ENCODE assay signal across 24 mouse cellular contexts in genomic region chr1:21026534-21026933, GRCm38 (mm10). TPM values are rescaled to one million over a fixed set of nuclear protein-coding genes. Genes with fewer than 3 reads are reported as not detected.
DNase-seq lines count a peak whose midpoint lies in the region; ATAC-seq and TF ChIP-seq lines count a peak whose summit lies in the region.
"Had no signal": no experiment of that assay in that cellular context is flagged by ENCODE, and none has a peak within 500 bp of the region (broad histone marks: within the 10 kb centered on the region; RNA-seq: fewer than 3 reads in every experiment).

No protein-coding gene starts in this region.

- H3K27ac ChIP-seq in midbrain, embryonic 15.5 days = no peak overlapping the region
- no peak overlapping the region for H3K27ac ChIP-seq in midbrain, embryonic 16.5 days (ENCODE audit: low read length)
- no peak overlapping the region for H3K27ac ChIP-seq in kidney, adult 2 months (ENCODE audit: insufficient read depth, low read depth, low read length)
- H3K27ac ChIP-seq: embryonic facial prominence, embryonic 10.5 days; embryonic facial prominence, embryonic 12.5 days; forebrain, embryonic 12.5 days had no signal

- no peak overlapping the region for H3K9ac ChIP-seq in midbrain, embryonic 15.5 days
- no peak overlapping the region for H3K9ac ChIP-seq in midbrain, embryonic 16.5 days (ENCODE audit: low read depth, low read length)
- H3K9ac ChIP-seq: embryonic facial prominence, embryonic 12.5 days; forebrain, embryonic 12.5 days had no signal

- no peaks in the 10 kb centered on the region for H3K27me3 ChIP-seq in midbrain, embryonic 15.5 days (replicated peaks)
- no peaks in the 10 kb centered on the region for H3K27me3 ChIP-seq in midbrain, embryonic 16.5 days (ENCODE audit: control insufficient read depth, insufficient read depth, low read depth, low read length)
- no peaks in the 10 kb centered on the region for H3K27me3 ChIP-seq in kidney, adult 2 months (replicated peaks; ENCODE audit: control insufficient read depth, insufficient read depth, low read length)
- H3K27me3 ChIP-seq: embryonic facial prominence, embryonic 12.5 days; forebrain, embryonic 12.5 days; Patski had no signal

- no peaks in the 10 kb centered on the region for H3K9me3 ChIP-seq in midbrain, embryonic 15.5 days
- H3K9me3 ChIP-seq in midbrain, embryonic 16.5 days (replicated peaks; ENCODE audit: control insufficient read depth, low read length, poor library complexity, severe bottlenecking) = 0 out of 2 replicates have a peak, but pooled peaks cover 2% of the 10 kb centered on the region
- H3K9me3 ChIP-seq: embryonic facial prominence, embryonic 10.5 days; embryonic facial prominence, embryonic 12.5 days; forebrain, embryonic 12.5 days; G1E had no signal

- no peak overlapping the region for H3K4me3 ChIP-seq in midbrain, embryonic 15.5 days
- no peak overlapping the region for H3K4me3 ChIP-seq in midbrain, embryonic 16.5 days (ENCODE audit: low read depth, low read length)
- H3K4me3 ChIP-seq in kidney, adult 2 months (ENCODE audit: insufficient read depth, low read depth, low read length) = no peak overlapping the region
- H3K4me3 ChIP-seq: embryonic facial prominence, embryonic 10.5 days; embryonic facial prominence, embryonic 12.5 days; forebrain, embryonic 12.5 days had no signal

- no peak overlapping the region for H3K4me2 ChIP-seq in midbrain, embryonic 15.5 days
- no peak overlapping the region for H3K4me2 ChIP-seq in midbrain, embryonic 16.5 days (ENCODE audit: low read length)
- H3K4me2 ChIP-seq: embryonic facial prominence, embryonic 12.5 days; forebrain, embryonic 12.5 days had no signal

- TF ChIP-seq POLR2A in kidney, adult 2 months (IDR thresholded peaks at IDR 0.05; ENCODE audit: low read depth, low read length) = no peak

- peak; percentile 76 for DNase-seq in heart, adult 11 months
- no peak for DNase-seq in heart, postnatal 25 days (ENCODE audit: low spot score)
- DNase-seq in ES-CJ7 (ENCODE audit: low read depth, low spot score) (peak; percentile 28), R1 (ENCODE audit: low read depth, low spot score) (peak; percentile 32)
- no peak for DNase-seq in kidney, adult 2 months
- DNase-seq: adrenal gland, adult 8-10 months; adrenal gland, postnatal 14 days; adrenal gland, postnatal 36 days; cerebellum, adult 11-12 months; cerebellum, adult 2 months; cerebellum, adult 9-10 months; cerebellum, postnatal 10 days; cerebellum, postnatal 25 days had no signal

- WGBS in midbrain, embryonic 15.5 days = 76% methylated on average over 7 of the region's 7 CpGs
- WGBS in midbrain, embryonic 16.5 days = 72% methylated on average over 7 of the region's 7 CpGs
- WGBS in kidney, adult 2 months = 83% methylated on average over 7 of the region's 7 CpGs

- TF ChIP-seq CTCF in kidney, adult 2 months (conservative IDR thresholded peaks at IDR 0.05; ENCODE audit: insufficient read depth, insufficient read length, low read depth, low read length) = no peak

- no peaks in the 10 kb centered on the region for H3K36me3 ChIP-seq in midbrain, embryonic 15.5 days (replicated peaks)
- no peaks in the 10 kb centered on the region for H3K36me3 ChIP-seq in midbrain, embryonic 16.5 days (ENCODE audit: control insufficient read depth, insufficient read depth, low read length)
- H3K36me3 ChIP-seq in kidney, adult 2 months (ENCODE audit: control insufficient read depth, insufficient read depth, low read length) = no peaks in the 10 kb centered on the region
- H3K36me3 ChIP-seq: embryonic facial prominence, embryonic 12.5 days; forebrain, embryonic 12.5 days; G1E had no signal

- ATAC-seq in midbrain, embryonic 15.5 days (replicated peaks) = peak; percentile 50; the same call in 1 of the 2 replicates
- no peak for ATAC-seq in midbrain, embryonic 16.5 days
- no peak for ATAC-seq in frontal cortex, adult (ENCODE audit: low TSS enrichment)
- ATAC-seq: activated CD4-positive, CD25-positive, alpha-beta regulatory T cell, adult 4 months; forebrain, embryonic 14.5 days; forebrain, embryonic 16.5 days; Patski had no signal

- no peaks in the 10 kb centered on the region for H3K4me1 ChIP-seq in midbrain, embryonic 15.5 days
- H3K4me1 ChIP-seq in midbrain, embryonic 16.5 days (ENCODE audit: control insufficient read depth, insufficient read depth, low read length) = no peaks in the 10 kb centered on the region
- H3K4me1 ChIP-seq in kidney, adult 2 months (ENCODE audit: control insufficient read depth, insufficient read depth, low read length) = no peaks in the 10 kb centered on the region
- H3K4me1 ChIP-seq: embryonic facial prominence, embryonic 10.5 days; embryonic facial prominence, embryonic 12.5 days; forebrain, embryonic 12.5 days had no signal

- intact Hi-C loops in heart, postnatal 25 days (cut with DNase I) = no loop called here

RNA-seq across cellular contexts. Expression of gene Tram2, which starts 52.5 kb away (rescaled TPM):
- total RNA-seq in heart, postnatal 25 days (2021) = 1 to 10 TPM; 6.9 to 7.4 TPM
- polyA plus RNA-seq in midbrain, embryonic 15.5 days (2015; fragmentation: Nextera tagmentation; extraction: Ambion mirVana) = 2.0 and 2.1 TPM in 2 replicates
- 2.0 TPM in 2 replicates for polyA plus RNA-seq in midbrain, embryonic 16.5 days (2015; fragmentation: Nextera tagmentation; extraction: Ambion mirVana)
- polyA plus RNA-seq in kidney, adult 2 months (2012; rRNA removed) = 4.2 and 4.9 TPM in 2 replicates

Comparison
In these comparisons a context has a peak if more than half of its experiments do, and no peak if none do; other contexts are left out.
1. DNase-seq: peak in heart, adult 11 months (single experiment), ES-CJ7 (single experiment) and R1 (single experiment); none in heart, postnatal 25 days (single experiment) and kidney, adult 2 months (single experiment).